Mouse (Mus musculus): ENCODE data around the gene Ina.
A peak's percentile ranks its signal among the peaks of the same experiment; 100 is the strongest.
"Not testable (repeated sequence)": the region's sequence is repeated elsewhere in the genome, so short reads cannot be mapped to it uniquely, and the experiment has no call there.

Ina gene

GRCm38 (mm10) chr19:46984726-46985622 lies 29.5 kb upstream of the Ina start:
- DNase-seq (ENCODE audit: low read depth): no peak

- DNase-seq (ENCODE audit: low read depth): no peak
Observed at GRCm38 (mm10) chr19:46987646-46988045, 26.9 kb upstream of the Ina start.

DNA sequence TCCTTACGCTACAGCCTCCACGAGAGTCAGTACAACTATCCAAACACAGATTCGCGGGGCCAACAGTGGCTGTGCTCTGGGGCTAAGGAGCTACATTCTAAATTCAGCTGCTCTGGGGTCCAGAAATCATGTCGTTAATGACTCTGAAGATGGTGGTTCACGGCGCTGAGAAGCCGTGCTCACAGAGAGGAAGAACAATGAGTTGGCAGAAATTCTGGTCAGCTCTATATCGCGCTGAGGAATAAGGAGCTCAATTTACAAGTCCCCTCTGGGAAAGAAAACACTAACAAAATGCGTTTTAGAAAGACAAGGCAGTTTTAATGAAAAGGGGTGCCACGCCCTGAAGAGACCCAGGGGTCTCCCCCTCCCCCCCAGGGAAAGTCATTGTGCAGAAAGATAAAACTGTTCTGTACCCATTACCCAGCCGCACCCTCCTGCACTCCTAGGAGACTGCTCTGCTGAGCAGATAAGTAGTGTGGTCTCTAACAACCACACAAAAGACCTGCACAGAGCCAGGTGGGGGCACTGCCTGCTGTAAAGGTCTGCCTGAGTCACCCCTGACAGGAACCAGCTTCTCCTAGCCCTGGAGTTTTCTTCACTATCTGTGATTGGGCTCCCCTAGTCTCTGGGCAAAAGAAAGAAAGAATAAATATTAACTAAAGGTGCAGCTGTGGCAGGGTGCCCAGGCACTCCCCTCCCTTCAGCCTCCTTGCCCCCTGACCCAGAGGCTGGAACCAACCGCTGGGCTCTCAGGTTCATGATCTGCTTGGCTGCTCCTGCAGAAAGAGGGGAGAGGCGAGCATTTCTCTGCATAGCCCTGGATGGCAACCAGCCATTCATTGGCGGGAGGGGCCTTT lies 26.0 kb upstream of the Ina start:
- peak; percentile 65 for DNase-seq (ENCODE audit: low read depth)

DNA sequence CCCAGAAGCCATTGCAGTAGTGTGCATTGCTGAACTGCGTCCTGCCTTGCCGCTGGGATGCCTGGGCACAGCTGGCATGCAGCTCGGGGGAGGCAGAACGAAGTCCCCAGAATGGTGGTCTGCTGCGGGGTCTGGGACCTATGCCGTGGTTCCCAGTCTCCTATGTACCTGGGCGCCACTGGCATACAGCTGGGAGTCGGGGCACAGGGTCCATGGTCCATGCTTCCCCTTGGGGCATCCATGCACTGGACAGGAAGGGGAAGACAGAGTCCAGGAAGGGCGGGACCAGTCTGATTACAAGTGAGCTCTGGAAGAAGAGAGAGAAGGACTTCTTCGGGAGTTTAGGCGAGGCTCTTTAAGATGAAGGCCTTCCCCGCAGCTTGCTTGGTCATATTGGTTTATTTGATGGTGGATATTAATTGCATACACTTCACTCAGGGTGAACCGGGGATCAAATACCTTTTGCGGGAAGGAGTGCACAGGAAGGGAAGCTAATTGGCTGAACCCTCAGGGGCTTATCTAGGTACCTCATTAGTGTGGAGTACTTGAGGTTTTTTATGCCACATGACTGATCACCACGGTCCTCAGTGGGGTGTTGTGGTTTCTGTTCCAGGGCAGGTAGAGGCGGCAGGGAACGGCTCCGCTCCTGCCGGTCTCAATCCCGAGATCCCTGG lies 24.9 kb upstream of the Ina start:
- DNase-seq (ENCODE audit: low read depth): no peak

DNA sequence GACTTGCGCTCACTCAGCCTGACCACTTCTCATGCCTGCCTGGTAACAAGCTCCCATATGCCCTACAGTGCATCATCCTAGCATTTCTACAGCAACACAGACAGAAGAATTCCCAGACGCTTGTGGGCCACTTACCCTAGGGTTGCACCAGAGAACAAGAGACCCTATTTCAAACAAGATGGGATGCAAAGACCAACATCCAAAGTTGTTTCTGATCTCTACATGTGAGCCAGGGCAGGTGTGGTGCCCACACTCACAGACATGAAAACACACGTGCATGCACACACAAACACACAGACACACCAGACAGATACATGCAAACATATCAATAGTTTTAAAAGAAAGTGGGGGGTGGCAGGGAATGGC lies 24.4 kb upstream of the Ina start:
- DNase-seq (ENCODE audit: low read depth): no peak

GRCm38 (mm10) chr19:46990625-46991024 lies 23.9 kb upstream of the Ina start:
- not testable (repeated sequence) for DNase-seq (ENCODE audit: low read depth)

- peak; percentile 84 for DNase-seq (ENCODE audit: low read depth)
Observed at GRCm38 (mm10) chr19:46991145-46991544, 23.4 kb upstream of the Ina start.

- not testable (repeated sequence) for DNase-seq (ENCODE audit: low read depth)
Observed at GRCm38 (mm10) chr19:46992329-46992728, 22.2 kb upstream of the Ina start.

DNA sequence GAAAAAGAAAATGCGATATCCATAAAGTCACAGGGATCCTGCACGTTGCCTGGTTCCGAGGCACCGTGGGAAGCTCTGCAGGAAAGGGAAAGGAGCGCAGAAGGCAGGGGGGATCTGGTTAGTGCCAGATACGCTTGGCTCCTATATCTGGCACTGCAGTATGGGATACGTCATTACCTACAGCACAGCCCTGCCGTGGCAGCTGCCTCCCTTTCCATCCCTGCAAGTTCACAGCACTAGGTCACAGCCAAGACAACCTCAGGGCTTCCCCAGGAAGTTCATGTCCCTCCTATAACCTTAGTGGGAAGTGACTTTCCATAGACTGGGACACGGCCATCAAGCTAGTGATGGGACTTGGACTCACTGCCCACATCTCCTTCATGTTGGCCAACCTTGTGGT lies 18.4 kb upstream of the Ina start:
- no peak for DNase-seq (ENCODE audit: low read depth)

- DNase-seq (ENCODE audit: low read depth): no peak
Observed at GRCm38 (mm10) chr19:46998168-46998870, 16.2 kb upstream of the Ina start.

DNA sequence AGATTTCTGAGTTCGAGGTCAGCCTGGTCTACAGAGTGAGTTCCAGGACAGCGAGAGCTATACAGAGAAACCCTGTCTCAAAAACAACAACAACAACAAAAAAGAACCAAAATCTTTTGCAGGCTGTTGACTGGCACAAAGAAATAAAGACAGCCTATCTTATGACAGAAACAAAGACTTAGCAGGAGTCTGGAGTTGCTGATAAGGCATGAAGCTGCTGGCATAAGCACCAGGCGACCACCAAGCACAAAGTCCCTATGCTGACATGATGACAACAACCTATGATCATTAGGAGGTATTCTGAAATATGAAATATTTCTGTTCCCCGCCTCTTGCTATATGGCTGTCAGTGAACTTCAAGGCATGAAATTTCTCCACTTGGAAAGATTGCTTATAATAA lies 15.5 kb upstream of the Ina start:
- DNase-seq (ENCODE audit: low read depth): no peak

- DNase-seq (ENCODE audit: low read depth): no peak
Observed at GRCm38 (mm10) chr19:46999753-47000152, 14.7 kb upstream of the Ina start.

DNA sequence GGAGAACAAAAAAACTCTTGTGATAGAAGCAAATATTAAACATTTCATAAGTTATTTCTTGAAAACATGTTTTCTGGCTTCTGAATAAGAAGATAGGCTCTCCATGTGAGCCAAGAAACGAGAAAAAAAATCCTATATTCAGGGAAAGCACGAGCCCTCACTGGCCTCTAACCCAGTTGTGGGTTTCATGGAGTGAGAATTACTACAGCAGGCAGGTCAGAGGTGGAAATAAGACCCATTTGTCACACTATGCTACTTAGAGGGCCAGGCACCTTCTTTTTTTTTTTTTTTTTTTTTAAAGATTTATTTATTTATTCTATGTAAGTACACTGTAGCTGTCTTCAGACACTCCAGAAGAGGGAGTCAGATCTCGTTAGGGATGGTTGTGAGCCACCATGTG lies 14.1 kb upstream of the Ina start:
- DNase-seq (ENCODE audit: low read depth): not testable (repeated sequence)

- DNase-seq (ENCODE audit: low read depth): no peak
Observed at GRCm38 (mm10) chr19:47003742-47004511, 10.6 kb upstream of the Ina start.

DNA sequence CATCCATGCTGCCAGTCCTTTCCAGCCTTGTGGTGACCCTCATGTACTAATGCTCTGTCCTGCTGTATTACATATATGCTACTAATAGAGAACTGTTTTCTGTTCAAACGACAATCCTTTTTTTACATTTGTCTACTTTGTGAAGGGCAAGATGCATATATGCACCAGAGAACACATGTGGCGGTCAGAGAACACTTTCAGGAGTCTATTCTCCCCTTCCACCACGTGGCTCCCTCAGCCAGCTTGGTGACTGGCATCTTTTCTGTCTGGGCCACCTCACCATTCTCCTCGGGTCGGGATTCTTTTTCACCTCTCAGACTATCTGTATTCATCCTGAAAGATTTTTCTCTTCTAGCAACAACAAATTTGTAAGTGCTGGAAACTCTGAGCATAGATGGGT lies 8.6 kb upstream of the Ina start:
- DNase-seq (ENCODE audit: low read depth): no peak

DNA sequence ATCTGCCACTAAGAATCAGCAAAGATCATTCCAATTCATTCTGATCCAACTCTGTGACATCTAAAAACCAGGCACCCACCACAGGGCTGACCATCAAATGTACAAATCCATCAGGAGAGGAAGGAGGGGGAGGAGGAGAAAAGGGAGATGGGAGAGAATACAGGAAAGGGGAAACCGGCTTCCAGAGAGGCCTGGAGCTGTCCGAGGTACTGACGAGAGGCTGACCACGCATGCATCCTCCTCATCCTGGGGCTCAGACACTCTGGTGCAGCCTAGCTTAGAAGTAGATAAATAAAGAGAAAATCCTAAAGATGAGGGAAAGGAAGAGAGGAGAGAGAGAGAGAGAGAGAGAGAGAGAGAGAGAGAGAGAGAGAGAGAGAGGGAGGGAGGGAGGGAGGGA lies 8.2 kb upstream of the Ina start:
- no peak for DNase-seq (ENCODE audit: low read depth)

DNA sequence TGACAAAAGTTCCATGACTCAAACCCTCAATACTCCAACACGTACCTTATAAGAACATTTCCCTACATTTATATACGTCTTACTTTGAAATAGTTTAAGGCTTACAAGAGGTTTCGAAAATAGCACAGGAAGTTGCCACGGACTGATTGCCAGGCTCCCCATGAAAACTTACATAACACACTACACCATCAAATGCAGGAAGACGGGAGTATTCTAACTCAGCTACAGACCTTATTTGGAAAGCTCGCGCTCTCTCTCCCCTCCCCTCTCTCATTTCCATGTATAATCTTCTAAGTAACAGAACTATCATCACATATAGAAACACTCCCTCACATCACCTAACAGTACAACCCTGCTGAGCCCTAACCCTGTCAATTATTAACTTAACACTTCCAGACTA lies 5.1 kb upstream of the Ina start:
- no peak for DNase-seq (ENCODE audit: low read depth)

GRCm38 (mm10) chr19:47009943-47010342 lies 4.6 kb upstream of the Ina start:
- no peak for DNase-seq (ENCODE audit: low read depth)

DNA sequence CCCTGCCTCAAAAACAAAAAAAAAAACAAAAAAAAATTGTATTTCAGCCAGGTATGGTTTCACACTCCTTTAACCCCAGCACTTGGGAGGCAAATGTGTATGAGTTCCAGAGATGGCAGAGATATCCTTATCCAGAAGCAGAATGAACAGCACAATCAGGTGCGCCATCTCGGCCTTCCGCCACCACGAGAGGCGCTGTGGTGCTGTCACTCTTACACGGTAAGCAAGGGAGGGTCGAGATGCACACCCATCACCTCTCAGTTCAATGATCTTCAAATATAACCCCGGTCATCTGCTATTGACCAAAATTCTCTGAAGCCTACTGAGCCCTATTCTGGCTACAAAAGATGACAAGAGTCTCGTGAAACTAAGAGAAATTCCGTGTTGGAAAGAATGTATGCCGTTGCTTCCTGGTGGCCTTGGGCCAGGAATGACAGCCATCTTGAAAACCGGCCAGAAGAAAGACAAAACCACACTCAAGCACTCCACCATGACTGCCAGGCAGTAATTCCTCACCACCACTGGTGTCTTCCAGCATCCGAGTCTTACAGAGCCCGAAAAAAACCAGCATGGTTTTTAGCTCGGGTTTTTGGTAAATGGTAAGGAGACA lies 1.9 kb upstream of the Ina start:
- DNase-seq (ENCODE audit: low read depth): no peak

- no peak for DNase-seq (ENCODE audit: low read depth)
Observed at GRCm38 (mm10) chr19:47013340-47014158, 949 bp upstream of the Ina start.

Data from c-Kit-positive CD71-negative TER-119-negative erythroid progenitor cells, embryonic 14.5 days (primary cell).